Mouse (Mus musculus) lung, adult 2 months (tissue): ENCODE measurements around the gene Ryk.

Experiments
- CTCF ChIP-seq: fragments of 200-500 bp; IDR thresholded peaks from 2 replicates; pipeline ENCODE4 v1.5.1; 2011; ENCODE audit warnings: mild to moderate bottlenecking, low read length, control low read depth; ENCODE audit not compliant: insufficient read depth
- POLR2A ChIP-seq: fragments of 200-500 bp; IDR thresholded peaks from 2 replicates; pipeline ENCODE4 v1.6.1; 2011; ENCODE audit warnings: low read depth, mild to moderate bottlenecking, control low read depth, low read length, borderline replicate concordance; ENCODE audit errors: extremely low read depth

GRCm38 (mm10) chr9:102798406-102798805 is 36.3 kb upstream of the Ryk start:
- no peak for TF ChIP-seq CTCF
- TF ChIP-seq POLR2A, result no peak
